Mouse (Mus musculus): ENCODE results near the gene Vegfb.

DNA sequence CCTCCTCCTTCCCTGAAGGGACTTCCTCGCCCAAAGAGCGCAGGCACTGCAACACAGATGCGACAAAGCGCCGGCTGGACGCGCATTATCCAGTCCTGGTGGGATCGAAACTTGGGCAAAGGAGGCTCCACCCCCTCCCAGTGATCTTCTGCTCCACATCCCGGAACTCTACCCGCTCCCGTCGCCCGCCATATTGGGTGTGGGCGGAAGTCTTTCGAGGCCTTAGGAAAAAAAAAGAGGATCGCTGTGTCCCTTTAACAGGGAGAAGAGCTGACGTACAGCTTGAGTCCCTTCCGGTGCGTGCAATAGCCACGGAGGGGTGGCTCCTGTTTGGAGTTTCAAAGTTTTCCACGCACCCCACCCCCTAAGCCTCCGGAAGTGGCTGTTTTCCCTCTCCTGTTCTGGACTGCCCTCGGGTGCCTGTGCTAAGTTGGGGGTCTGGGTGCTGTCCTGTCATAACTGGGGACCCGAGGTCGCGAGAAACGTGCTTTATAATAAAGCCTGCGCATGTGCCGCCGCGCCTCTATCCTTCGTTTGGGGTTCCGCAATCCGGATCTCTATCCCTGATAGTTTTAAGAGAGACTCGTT, 36.0 kb downstream of the Vegfb start:
- TF ChIP-seq CTCF (conservative IDR thresholded peaks at IDR 0.05; ENCODE audit: insufficient read depth, insufficient read length, low read depth, low read length) (no peak), POLR2A (IDR thresholded peaks at IDR 0.05; ENCODE audit: low read depth, low read length) (peak; percentile 54)
